Mouse (Mus musculus): ENCODE results near the gene Bend4. TPM values are rescaled to one million over a fixed set of nuclear protein-coding genes. Genes with fewer than 3 reads are reported as not detected.
A peak's percentile ranks its signal among the peaks of the same experiment; 100 is the strongest.

The Bend4 gene
- polyA plus RNA-seq, 1 experiment: 0.89 TPM

- WGBS: 97% methylated on average over 2 of the region's 2 CpGs
- Histone ChIP-seq H3K4me3 (ENCODE audit: control insufficient read depth, insufficient read depth, low read length) (no peak overlapping the region), H3K36me3 (ENCODE audit: control insufficient read depth, insufficient read depth, low read length) (no peaks in the 10 kb centered on the region), H3K4me1 (replicated peaks; ENCODE audit: control insufficient read depth, insufficient read depth, low read length) (peaks cover 6% of the 10 kb centered on the region; the same call in 1 of the 2 replicates), H3K27ac (ENCODE audit: control insufficient read depth, insufficient read depth, low read length) (no peak overlapping the region), H3K27me3 (ENCODE audit: control insufficient read depth, insufficient read depth, low read length) (peaks cover 18% of the 10 kb centered on the region)
- DNase-seq: no peak
- TF ChIP-seq CTCF (IDR thresholded peaks at IDR 0.05; ENCODE audit: borderline replicate concordance, control insufficient read depth, extremely low read depth, insufficient read depth, low read length, poor library complexity) (no peak), POLR2A (IDR thresholded peaks at IDR 0.05; ENCODE audit: control insufficient read depth, extremely low read depth, insufficient read depth, low read length, poor library complexity) (no peak)
Observed at GRCm38 (mm10) chr5:67423963-67424362, 4.1 kb downstream of the Bend4 start.

- H3K4me1 ChIP-seq (replicated peaks; ENCODE audit: control insufficient read depth, insufficient read depth, low read length): peaks cover 7% of the 10 kb centered on the region
- H3K36me3 ChIP-seq (ENCODE audit: control insufficient read depth, insufficient read depth, low read length): no peaks in the 10 kb centered on the region
- H3K27me3 ChIP-seq (ENCODE audit: control insufficient read depth, insufficient read depth, low read length): peaks cover 18% of the 10 kb centered on the region
- WGBS: 97% methylated on average over 9 of the region's 9 CpGs
- no peak for DNase-seq
- H3K27ac ChIP-seq (ENCODE audit: control insufficient read depth, insufficient read depth, low read length): no peak overlapping the region
- H3K4me3 ChIP-seq (ENCODE audit: control insufficient read depth, insufficient read depth, low read length): no peak overlapping the region
- TF ChIP-seq POLR2A (IDR thresholded peaks at IDR 0.05; ENCODE audit: control insufficient read depth, extremely low read depth, insufficient read depth, low read length, poor library complexity) (no peak), CTCF (IDR thresholded peaks at IDR 0.05; ENCODE audit: borderline replicate concordance, control insufficient read depth, extremely low read depth, insufficient read depth, low read length, poor library complexity) (no peak)
Observed at GRCm38 (mm10) chr5:67423326-67423725, 4.8 kb downstream of the Bend4 start.

GRCm38 (mm10) chr5:67419407-67419806 lies 8.7 kb downstream of the Bend4 start:
- Histone ChIP-seq H3K27ac (ENCODE audit: control insufficient read depth, insufficient read depth, low read length) (no peak overlapping the region), H3K4me3 (ENCODE audit: control insufficient read depth, insufficient read depth, low read length) (no peak overlapping the region), H3K36me3 (ENCODE audit: control insufficient read depth, insufficient read depth, low read length) (no peaks in the 10 kb centered on the region), H3K4me1 (replicated peaks; ENCODE audit: control insufficient read depth, insufficient read depth, low read length) (peaks cover 3% of the 10 kb centered on the region; the same call in 1 of the 2 replicates), H3K27me3 (ENCODE audit: control insufficient read depth, insufficient read depth, low read length) (no peaks in the 10 kb centered on the region)
- WGBS: 51% methylated on average over 4 of the region's 4 CpGs
- TF ChIP-seq CTCF (IDR thresholded peaks at IDR 0.05; ENCODE audit: borderline replicate concordance, control insufficient read depth, extremely low read depth, insufficient read depth, low read length, poor library complexity) (no peak), POLR2A (IDR thresholded peaks at IDR 0.05; ENCODE audit: control insufficient read depth, extremely low read depth, insufficient read depth, low read length, poor library complexity) (no peak)
- no peak for DNase-seq

- DNase-seq: no peak
- TF ChIP-seq POLR2A (IDR thresholded peaks at IDR 0.05; ENCODE audit: control insufficient read depth, extremely low read depth, insufficient read depth, low read length, poor library complexity) (no peak), CTCF (IDR thresholded peaks at IDR 0.05; ENCODE audit: borderline replicate concordance, control insufficient read depth, extremely low read depth, insufficient read depth, low read length, poor library complexity) (no peak)
- no peak overlapping the region for H3K4me3 ChIP-seq (ENCODE audit: control insufficient read depth, insufficient read depth, low read length)
- no peaks in the 10 kb centered on the region for H3K36me3 ChIP-seq (ENCODE audit: control insufficient read depth, insufficient read depth, low read length)
- H3K27me3 ChIP-seq (ENCODE audit: control insufficient read depth, insufficient read depth, low read length): no peaks in the 10 kb centered on the region
- 91% methylated on average over 7 of the region's 7 CpGs for WGBS
- H3K4me1 ChIP-seq (replicated peaks; ENCODE audit: control insufficient read depth, insufficient read depth, low read length): no peaks in the 10 kb centered on the region
- H3K27ac ChIP-seq (ENCODE audit: control insufficient read depth, insufficient read depth, low read length): no peak overlapping the region
Observed at GRCm38 (mm10) chr5:67411475-67411874, 16.6 kb downstream of the Bend4 start.

- Histone ChIP-seq H3K27ac (ENCODE audit: control insufficient read depth, insufficient read depth, low read length) (no peak overlapping the region), H3K4me1 (replicated peaks; ENCODE audit: control insufficient read depth, insufficient read depth, low read length) (no peaks in the 10 kb centered on the region), H3K36me3 (ENCODE audit: control insufficient read depth, insufficient read depth, low read length) (no peaks in the 10 kb centered on the region), H3K4me3 (ENCODE audit: control insufficient read depth, insufficient read depth, low read length) (no peak overlapping the region), H3K27me3 (ENCODE audit: control insufficient read depth, insufficient read depth, low read length) (no peaks in the 10 kb centered on the region)
- TF ChIP-seq CTCF (IDR thresholded peaks at IDR 0.05; ENCODE audit: borderline replicate concordance, control insufficient read depth, extremely low read depth, insufficient read depth, low read length, poor library complexity): no peak
- no peak for TF ChIP-seq POLR2A (IDR thresholded peaks at IDR 0.05; ENCODE audit: control insufficient read depth, extremely low read depth, insufficient read depth, low read length, poor library complexity)
- WGBS: 94% methylated on average over 4 of the region's 4 CpGs
- no peak for DNase-seq
Observed at GRCm38 (mm10) chr5:67410426-67410825, 17.7 kb downstream of the Bend4 start.

GRCm38 (mm10) chr5:67408391-67408790 lies 19.7 kb downstream of the Bend4 start:
- H3K27ac ChIP-seq (ENCODE audit: control insufficient read depth, insufficient read depth, low read length): no peak overlapping the region
- H3K4me3 ChIP-seq (ENCODE audit: control insufficient read depth, insufficient read depth, low read length): no peak overlapping the region
- no peak for DNase-seq
- no peaks in the 10 kb centered on the region for H3K27me3 ChIP-seq (ENCODE audit: control insufficient read depth, insufficient read depth, low read length)
- peaks cover 13% of the 10 kb centered on the region for H3K4me1 ChIP-seq (replicated peaks; ENCODE audit: control insufficient read depth, insufficient read depth, low read length)
- no peaks in the 10 kb centered on the region for H3K36me3 ChIP-seq (ENCODE audit: control insufficient read depth, insufficient read depth, low read length)
- no peak for TF ChIP-seq CTCF (IDR thresholded peaks at IDR 0.05; ENCODE audit: borderline replicate concordance, control insufficient read depth, extremely low read depth, insufficient read depth, low read length, poor library complexity)
- TF ChIP-seq POLR2A (IDR thresholded peaks at IDR 0.05; ENCODE audit: control insufficient read depth, extremely low read depth, insufficient read depth, low read length, poor library complexity): no peak
- 97% methylated on average over 6 of the region's 6 CpGs for WGBS

- Histone ChIP-seq H3K27me3 (ENCODE audit: control insufficient read depth, insufficient read depth, low read length) (no peaks in the 10 kb centered on the region), H3K4me3 (ENCODE audit: control insufficient read depth, insufficient read depth, low read length) (peak overlapping the region; percentile 48), H3K4me1 (replicated peaks; ENCODE audit: control insufficient read depth, insufficient read depth, low read length) (peaks cover 15% of the 10 kb centered on the region), H3K27ac (ENCODE audit: control insufficient read depth, insufficient read depth, low read length) (peak overlapping the region; percentile 45; the same call in 1 of the 2 replicates), H3K36me3 (ENCODE audit: control insufficient read depth, insufficient read depth, low read length) (no peaks in the 10 kb centered on the region)
- WGBS: 36% methylated on average over 9 of the region's 9 CpGs
- no peak for TF ChIP-seq CTCF (IDR thresholded peaks at IDR 0.05; ENCODE audit: borderline replicate concordance, control insufficient read depth, extremely low read depth, insufficient read depth, low read length, poor library complexity)
- no peak for DNase-seq
Observed at GRCm38 (mm10) chr5:67404919-67405318, 23.2 kb downstream of the Bend4 start.

All from thymus, adult 2 months (tissue).